Mouse (Mus musculus): Measurements from ENCODE around the gene Csf2rb. TPM values are rescaled to one million over a fixed set of nuclear protein-coding genes. Genes with fewer than 3 reads are reported as not detected.
"Not testable (repeated sequence)": the region's sequence is repeated elsewhere in the genome, so short reads cannot be mapped to it uniquely, and the experiment has no call there.

Gene Csf2rb
- 0.64 and 1.2 TPM in 2 replicates for polyA plus RNA-seq (2016; fragmentation: Nextera tagmentation; extraction: Ambion mirVana)

DNA sequence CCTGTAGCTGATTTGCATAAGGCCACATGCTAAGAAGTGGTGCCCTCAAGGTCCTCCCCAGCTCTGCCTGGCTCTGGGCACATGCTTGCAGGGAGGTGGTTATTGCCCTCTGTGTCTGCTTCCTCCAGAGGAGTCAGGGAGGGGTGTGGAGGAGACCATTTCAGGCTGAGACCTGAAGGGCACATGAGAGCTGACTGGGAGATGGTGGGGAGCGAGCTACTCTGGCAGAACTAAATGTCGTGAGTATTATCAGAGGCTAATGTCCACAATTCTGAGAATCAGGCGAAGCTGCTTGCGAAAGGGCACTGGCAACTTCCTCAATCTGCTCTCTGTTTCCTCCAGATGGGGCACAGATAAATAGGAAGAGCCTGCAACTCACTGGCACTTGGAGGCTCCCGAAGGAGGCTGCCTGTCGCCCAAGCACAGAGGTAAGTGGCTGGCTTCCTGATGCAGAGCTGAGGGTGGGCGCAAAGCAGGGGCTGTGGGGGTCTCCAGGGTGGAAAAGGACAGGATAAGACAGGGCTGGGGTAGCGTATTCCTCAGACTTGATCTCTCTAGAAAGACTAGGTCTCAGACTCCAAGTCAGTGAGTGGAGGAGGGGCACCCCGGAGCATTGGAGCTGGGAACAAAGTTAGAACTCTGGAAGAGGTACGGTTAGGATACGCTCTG, at the start of gene Csf2rb:
Csf2rb (plus strand) TSS at position 82 of the 669 bp plus-strand sequence.
- ATAC-seq (ENCODE audit: insufficient number of reproducible peaks, insufficient read depth, low FRiP score, low TSS enrichment, low read depth), result no peak
- Histone ChIP-seq H3K9ac (replicated peaks) (no peak within 1 kb of the TSS), H3K36me3 (no peaks in the 10 kb centered on the region), H3K4me3 (replicated peaks) (no peak within 1 kb of the TSS), H3K4me1 (replicated peaks) (no peaks in the 10 kb centered on the region), H3K27me3 (no peaks in the 10 kb centered on the region), H3K27ac (no peak within 1 kb of the TSS), H3K4me2 (no peak within 1 kb of the TSS), H3K9me3 (no peaks in the 10 kb centered on the region)
- WGBS, result 76% methylated on average over 11 of the region's 11 CpGs

DNA sequence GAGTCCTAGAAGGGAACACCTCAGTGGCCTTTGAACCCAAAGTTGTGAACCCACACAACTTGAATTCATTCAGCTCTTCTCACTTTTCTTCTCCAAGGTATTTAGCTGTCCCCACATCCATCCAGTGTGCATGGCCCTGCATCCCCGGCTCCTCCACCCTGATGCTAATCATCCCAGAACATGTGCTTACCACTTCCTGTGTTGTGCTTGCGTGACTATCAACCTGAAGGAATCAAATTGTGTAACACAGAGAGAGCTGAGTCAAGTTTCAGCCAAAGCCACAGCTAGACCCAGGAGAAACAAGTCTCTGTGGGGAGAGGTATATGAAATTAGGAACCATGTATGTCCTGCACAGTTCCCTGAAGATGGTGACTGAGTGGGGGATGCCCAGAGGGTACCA, 47.2 kb upstream of the Csf2rb start:
- no peaks in the 10 kb centered on the region for H3K4me1 ChIP-seq (replicated peaks)
- H3K9me3 ChIP-seq, result no peaks in the 10 kb centered on the region
- no peaks in the 10 kb centered on the region for H3K27me3 ChIP-seq
- WGBS, result 84% methylated on average over 2 of the region's 2 CpGs
- no peak overlapping the region for H3K9ac ChIP-seq (replicated peaks)
- no peak overlapping the region for H3K4me2 ChIP-seq
- no peaks in the 10 kb centered on the region for H3K36me3 ChIP-seq
- H3K27ac ChIP-seq, result no peak overlapping the region
- H3K4me3 ChIP-seq (replicated peaks), result no peak overlapping the region
- no peak for ATAC-seq (ENCODE audit: insufficient number of reproducible peaks, insufficient read depth, low FRiP score, low TSS enrichment, low read depth)

DNA sequence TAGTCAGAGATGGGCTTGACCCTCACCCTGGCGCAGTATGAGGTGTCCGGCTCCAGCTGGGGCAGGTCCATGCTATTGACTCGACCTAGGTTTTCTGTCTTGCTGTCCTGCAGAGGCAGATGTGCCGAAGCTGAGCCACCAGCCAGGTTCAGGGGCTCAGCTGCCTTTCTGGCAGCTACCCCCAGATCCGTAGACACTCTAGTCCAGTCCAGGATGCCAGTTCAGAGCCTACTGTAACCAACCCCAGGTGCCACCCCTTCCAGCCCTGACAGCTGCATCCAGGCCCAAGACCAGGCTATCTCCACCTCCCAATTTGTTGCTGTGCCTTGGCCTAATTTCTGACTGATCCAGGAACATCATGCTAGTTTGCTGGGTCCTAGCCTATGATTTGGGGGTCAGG, 37.6 kb upstream of the Csf2rb start:
- H3K27ac ChIP-seq, result no peak overlapping the region
- WGBS, result 74% methylated on average over 5 of the region's 5 CpGs
- H3K4me2 ChIP-seq, result no peak overlapping the region
- ATAC-seq (ENCODE audit: insufficient number of reproducible peaks, insufficient read depth, low FRiP score, low TSS enrichment, low read depth), result no peak
- no peaks in the 10 kb centered on the region for H3K36me3 ChIP-seq
- H3K4me1 ChIP-seq (replicated peaks), result no peaks in the 10 kb centered on the region
- no peak overlapping the region for H3K9ac ChIP-seq (replicated peaks)
- H3K4me3 ChIP-seq (replicated peaks), result no peak overlapping the region
- no peaks in the 10 kb centered on the region for H3K27me3 ChIP-seq
- H3K9me3 ChIP-seq, result no peaks in the 10 kb centered on the region

DNA sequence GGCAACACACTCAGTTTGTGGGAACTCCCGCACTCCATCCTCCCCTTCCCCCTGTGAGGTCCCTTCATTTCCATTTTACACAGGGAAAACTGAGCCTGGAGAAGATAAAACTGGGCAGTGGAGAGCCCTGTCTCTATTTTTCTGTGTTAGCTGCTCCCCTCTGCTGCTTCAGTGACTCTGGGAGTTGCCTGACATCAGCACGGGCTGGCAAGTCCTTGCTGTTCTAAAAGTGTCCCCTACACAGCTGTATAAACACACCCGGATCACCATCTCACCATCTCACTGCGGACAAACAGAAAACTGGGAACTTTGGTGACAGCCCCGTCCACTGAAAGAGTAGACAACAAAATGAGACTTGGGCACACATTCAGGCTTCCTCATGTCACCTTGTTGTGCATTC, 35.8 kb upstream of the Csf2rb start:
- not testable (repeated sequence) for H3K27me3 ChIP-seq; H3K4me3 ChIP-seq (replicated peaks); ATAC-seq (ENCODE audit: insufficient number of reproducible peaks, insufficient read depth, low FRiP score, low TSS enrichment, low read depth); H3K4me1 ChIP-seq (replicated peaks); H3K9me3 ChIP-seq; H3K27ac ChIP-seq; H3K4me2 ChIP-seq; H3K9ac ChIP-seq (replicated peaks); H3K36me3 ChIP-seq
- 83% methylated on average over 5 of the region's 5 CpGs for WGBS

DNA sequence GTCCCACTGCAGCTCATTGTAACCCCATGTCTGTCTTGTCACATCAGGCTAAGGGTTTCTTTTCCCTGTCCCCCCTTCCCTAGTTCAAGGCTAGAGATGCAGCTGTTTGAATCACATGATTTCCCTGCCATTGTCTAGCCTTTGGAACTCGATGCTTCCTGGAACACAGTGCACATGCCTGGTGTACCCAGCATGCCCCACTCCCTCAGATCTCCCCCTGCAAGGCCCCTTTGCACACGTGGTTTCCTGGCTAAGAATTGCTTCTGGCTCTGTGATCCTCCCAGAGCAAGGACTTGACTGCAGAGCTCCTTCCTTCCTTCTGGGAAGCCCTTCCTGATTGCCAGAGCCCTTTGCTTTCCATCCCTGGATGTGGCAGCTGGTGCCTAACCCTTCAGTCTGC, 32.3 kb upstream of the Csf2rb start:
- H3K27me3 ChIP-seq; H3K9ac ChIP-seq (replicated peaks); H3K4me1 ChIP-seq (replicated peaks); H3K36me3 ChIP-seq; H3K9me3 ChIP-seq; H3K4me2 ChIP-seq; H3K27ac ChIP-seq; ATAC-seq (ENCODE audit: insufficient number of reproducible peaks, insufficient read depth, low FRiP score, low TSS enrichment, low read depth); H3K4me3 ChIP-seq (replicated peaks): not testable (repeated sequence)
- 14% methylated on average over 2 of the region's 2 CpGs for WGBS

DNA sequence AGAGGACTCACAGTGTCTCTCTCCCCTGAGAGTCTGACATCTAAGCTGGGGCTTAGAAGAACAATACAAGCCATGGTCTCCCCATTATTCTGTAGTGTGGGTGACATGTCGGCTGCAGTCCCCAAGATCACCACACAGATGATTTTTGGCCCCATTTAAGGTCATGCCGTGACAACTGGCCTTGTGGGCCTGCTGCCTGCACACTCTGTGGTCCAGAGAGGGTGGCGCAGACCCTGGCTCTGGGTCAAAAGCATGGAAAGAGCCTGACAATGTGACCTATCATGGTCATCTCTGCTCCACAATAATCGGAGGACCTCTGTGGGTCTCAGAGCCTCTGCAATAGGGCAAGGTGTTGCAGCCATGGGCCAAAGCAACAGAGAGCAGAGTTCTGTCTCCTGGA, 31.8 kb upstream of the Csf2rb start:
- no peaks in the 10 kb centered on the region for H3K9me3 ChIP-seq
- H3K27me3 ChIP-seq, result no peaks in the 10 kb centered on the region
- no peaks in the 10 kb centered on the region; the same call in 1 of the 2 replicates for H3K4me1 ChIP-seq (replicated peaks)
- no peak overlapping the region for H3K4me2 ChIP-seq
- H3K9ac ChIP-seq (replicated peaks), result no peak overlapping the region
- H3K27ac ChIP-seq, result no peak overlapping the region
- H3K4me3 ChIP-seq (replicated peaks), result no peak overlapping the region
- WGBS, result 83% methylated on average over 4 of the region's 4 CpGs
- ATAC-seq (ENCODE audit: insufficient number of reproducible peaks, insufficient read depth, low FRiP score, low TSS enrichment, low read depth), result no peak
- H3K36me3 ChIP-seq, result no peaks in the 10 kb centered on the region

DNA sequence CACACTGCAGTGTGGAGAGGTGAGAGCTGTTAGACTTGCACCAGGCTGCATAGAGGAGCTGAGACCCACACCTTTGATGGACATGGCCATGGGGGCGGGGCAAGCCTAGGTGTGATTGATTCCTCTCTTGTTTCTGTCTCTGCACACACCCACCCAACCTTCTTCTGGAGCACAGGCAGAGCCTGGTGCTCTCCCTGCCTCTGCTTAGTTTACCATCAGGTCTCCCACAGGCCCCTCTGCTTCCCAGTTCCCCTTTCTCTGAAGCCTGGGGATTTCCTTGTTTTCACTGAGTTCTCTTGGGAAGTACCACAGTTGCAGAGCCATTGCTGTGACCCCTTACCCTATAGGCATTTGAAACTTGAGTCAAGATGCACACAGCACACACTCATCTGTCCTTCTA, 27.0 kb upstream of the Csf2rb start:
- no peaks in the 10 kb centered on the region for H3K9me3 ChIP-seq
- no peak overlapping the region for H3K27ac ChIP-seq
- WGBS, result 70% methylated on average over 1 of the region's 1 CpGs
- no peaks in the 10 kb centered on the region for H3K27me3 ChIP-seq
- H3K36me3 ChIP-seq, result no peaks in the 10 kb centered on the region
- no peak overlapping the region for H3K4me3 ChIP-seq (replicated peaks)
- no peak overlapping the region for H3K4me2 ChIP-seq
- no peak for ATAC-seq (ENCODE audit: insufficient number of reproducible peaks, insufficient read depth, low FRiP score, low TSS enrichment, low read depth)
- H3K4me1 ChIP-seq (replicated peaks), result no peaks in the 10 kb centered on the region; the same call in 1 of the 2 replicates
- no peak overlapping the region for H3K9ac ChIP-seq (replicated peaks)

DNA sequence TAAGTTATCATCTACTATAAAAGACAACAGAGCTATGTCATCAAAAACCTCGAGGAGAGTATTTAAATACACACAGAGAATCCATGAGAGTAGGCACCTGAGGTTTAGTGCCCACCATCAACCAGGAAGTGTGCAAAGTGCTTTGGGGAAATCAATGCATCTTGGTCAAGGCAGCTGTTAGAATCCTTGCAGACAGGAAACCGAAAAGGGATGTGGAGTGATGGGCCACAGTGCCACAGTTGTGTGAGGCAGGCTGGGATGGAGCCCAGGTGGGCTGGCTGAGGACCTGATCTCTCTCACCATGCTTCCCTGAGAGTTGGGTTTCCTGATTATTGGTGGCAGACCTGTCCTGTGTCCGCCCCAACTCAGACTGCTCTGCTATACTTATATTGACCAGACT, 25.9 kb upstream of the Csf2rb start:
- Histone ChIP-seq H3K9ac (replicated peaks) (no peak overlapping the region), H3K9me3 (no peaks in the 10 kb centered on the region), H3K4me3 (replicated peaks) (no peak overlapping the region), H3K4me2 (no peak overlapping the region), H3K27me3 (no peaks in the 10 kb centered on the region), H3K27ac (no peak overlapping the region), H3K4me1 (replicated peaks) (no peaks in the 10 kb centered on the region), H3K36me3 (no peaks in the 10 kb centered on the region)
- ATAC-seq (ENCODE audit: insufficient number of reproducible peaks, insufficient read depth, low FRiP score, low TSS enrichment, low read depth), result no peak
- WGBS, result 79% methylated on average over 3 of the region's 3 CpGs

DNA sequence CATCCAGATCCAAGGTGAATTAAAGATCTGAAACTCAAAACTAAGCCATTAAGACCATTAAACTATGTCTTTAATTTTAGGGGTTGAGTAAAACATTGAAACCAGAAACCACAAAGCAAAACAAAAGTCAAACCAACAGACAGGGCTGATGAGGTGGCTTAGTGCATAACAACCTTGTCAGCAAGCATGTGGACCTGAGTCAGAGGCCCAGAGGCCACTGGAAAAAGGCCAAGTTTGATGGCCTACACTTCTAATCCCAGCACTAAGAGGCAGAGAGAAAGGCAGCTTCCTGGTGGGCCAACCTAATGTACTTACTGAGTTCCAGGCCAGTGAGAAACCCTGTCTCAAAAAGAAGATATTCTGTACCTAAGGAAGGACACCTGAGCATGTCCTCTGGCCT, 24.8 kb upstream of the Csf2rb start:
- H3K27me3 ChIP-seq, result no peaks in the 10 kb centered on the region
- no peak overlapping the region for H3K4me3 ChIP-seq (replicated peaks)
- H3K4me2 ChIP-seq, result no peak overlapping the region
- no peaks in the 10 kb centered on the region for H3K9me3 ChIP-seq
- ATAC-seq (ENCODE audit: insufficient number of reproducible peaks, insufficient read depth, low FRiP score, low TSS enrichment, low read depth), result no peak
- H3K36me3 ChIP-seq, result no peaks in the 10 kb centered on the region
- no peak overlapping the region for H3K9ac ChIP-seq (replicated peaks)
- no peak overlapping the region for H3K27ac ChIP-seq
- H3K4me1 ChIP-seq (replicated peaks), result no peaks in the 10 kb centered on the region

DNA sequence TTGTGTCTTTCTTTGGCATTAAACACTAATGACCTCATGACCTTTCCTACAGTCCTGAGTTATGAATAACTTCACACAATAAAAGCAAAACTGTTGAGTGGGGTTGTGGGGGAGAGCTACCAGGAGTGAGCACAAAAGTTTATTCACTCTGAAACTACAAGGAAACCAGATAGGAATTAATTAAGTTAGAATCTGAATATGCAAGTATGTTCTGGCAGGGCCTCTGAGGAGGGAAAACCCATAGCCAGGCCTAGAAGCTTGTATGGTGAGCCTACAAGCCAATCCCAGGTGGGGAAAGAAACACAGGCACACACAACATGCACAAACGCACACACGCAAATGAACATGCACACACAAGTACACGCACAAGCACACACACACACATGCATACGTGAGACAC, 22.8 kb upstream of the Csf2rb start:
- no peak for ATAC-seq (ENCODE audit: insufficient number of reproducible peaks, insufficient read depth, low FRiP score, low TSS enrichment, low read depth)
- Histone ChIP-seq H3K9ac (replicated peaks) (no peak overlapping the region), H3K27ac (no peak overlapping the region), H3K36me3 (no peaks in the 10 kb centered on the region), H3K27me3 (no peaks in the 10 kb centered on the region), H3K4me2 (no peak overlapping the region), H3K9me3 (no peaks in the 10 kb centered on the region), H3K4me1 (replicated peaks) (no peaks in the 10 kb centered on the region), H3K4me3 (replicated peaks) (no peak overlapping the region)
- 95% methylated on average over 4 of the region's 4 CpGs for WGBS

DNA sequence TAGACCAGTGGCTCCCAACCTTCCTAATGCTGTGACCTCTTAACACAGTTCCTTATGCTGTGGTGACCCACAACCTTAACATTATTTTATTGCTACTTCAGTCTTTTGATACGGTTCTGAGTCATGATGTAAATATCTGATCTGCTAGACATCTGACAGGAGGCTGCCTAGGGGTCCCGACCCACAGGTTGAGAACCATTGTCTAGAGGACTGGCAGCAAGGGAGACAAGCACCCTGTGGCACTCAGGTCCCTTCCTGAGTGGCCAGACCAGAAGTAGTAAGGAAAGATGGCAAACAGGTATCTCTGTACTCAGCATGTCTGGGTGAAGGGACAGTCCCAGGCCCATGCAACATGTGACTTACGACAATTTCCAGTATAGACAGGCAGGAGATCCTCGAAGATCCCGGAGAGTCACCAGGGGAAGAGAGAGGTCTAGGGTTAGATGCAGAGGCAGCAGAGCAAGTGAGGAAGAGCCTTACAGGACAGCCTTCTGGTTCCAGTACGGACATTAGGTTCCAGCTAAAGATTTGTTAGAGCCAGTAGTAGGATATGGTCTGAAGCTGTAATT, 21.8 kb upstream of the Csf2rb start:
- Histone ChIP-seq H3K27ac (no peak overlapping the region), H3K9me3 (no peaks in the 10 kb centered on the region), H3K27me3 (no peaks in the 10 kb centered on the region), H3K4me2 (no peak overlapping the region), H3K9ac (replicated peaks) (no peak overlapping the region), H3K4me3 (replicated peaks) (no peak overlapping the region), H3K36me3 (no peaks in the 10 kb centered on the region), H3K4me1 (replicated peaks) (no peaks in the 10 kb centered on the region)
- WGBS, result 89% methylated on average over 6 of the region's 6 CpGs
- no peak for ATAC-seq (ENCODE audit: insufficient number of reproducible peaks, insufficient read depth, low FRiP score, low TSS enrichment, low read depth)

DNA sequence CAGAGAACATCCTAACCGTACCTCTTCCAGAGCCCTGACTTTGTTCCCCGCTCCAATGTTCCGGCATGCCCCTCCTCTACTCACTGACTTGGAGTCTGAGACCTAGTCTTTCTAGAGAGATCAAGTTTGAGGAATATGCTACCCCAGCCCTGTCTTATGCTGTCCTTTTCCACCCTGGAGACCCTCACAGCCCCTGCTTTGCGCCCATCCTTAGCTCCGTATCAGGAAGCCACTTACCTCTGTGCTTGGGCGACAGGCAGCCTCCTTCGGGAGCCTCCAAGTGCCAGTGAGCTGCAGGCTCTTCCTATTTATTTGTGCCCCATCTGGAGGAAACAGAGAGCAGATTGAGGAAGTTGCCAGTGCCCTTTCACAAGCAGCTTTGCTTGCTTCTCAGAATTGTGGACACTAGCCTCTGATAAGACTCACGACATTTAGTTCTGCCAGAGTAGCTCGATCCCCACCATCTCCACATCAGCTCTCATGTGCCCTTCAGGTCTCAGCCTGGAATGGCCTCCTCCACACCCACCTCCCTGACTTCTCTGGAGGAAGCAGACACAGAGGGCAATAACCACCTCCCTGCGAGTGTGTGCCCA, 20.1 kb upstream of the Csf2rb start, which contains the start of gene Csf2rb2:
Csf2rb2 (minus strand) TSS at position 381 of the 593 bp plus-strand sequence.
- no peak within 1 kb of the TSS for H3K4me2 ChIP-seq
- H3K27me3 ChIP-seq, result no peaks in the 10 kb centered on the region
- no peaks in the 10 kb centered on the region for H3K36me3 ChIP-seq
- no peaks in the 10 kb centered on the region for H3K9me3 ChIP-seq
- no peaks in the 10 kb centered on the region for H3K4me1 ChIP-seq (replicated peaks)
- no peak within 1 kb of the TSS for H3K27ac ChIP-seq
- 79% methylated on average over 10 of the region's 10 CpGs for WGBS
- ATAC-seq (ENCODE audit: insufficient number of reproducible peaks, insufficient read depth, low FRiP score, low TSS enrichment, low read depth), result no peak
- H3K9ac ChIP-seq (replicated peaks), result no peak within 1 kb of the TSS
- no peak within 1 kb of the TSS for H3K4me3 ChIP-seq (replicated peaks)

Measured in limb, embryonic 12.5 days (tissue).